Mouse (Mus musculus): Measurements from ENCODE around the gene Rac2.

Gene Rac2

GRCm38 (mm10) chr15:78547415-78548335, 24.9 kb downstream of the Rac2 start:
- no peak for DNase-seq (ENCODE audit: low spot score in 2 of 2)

GRCm38 (mm10) chr15:78546060-78546459, 26.5 kb downstream of the Rac2 start:
- no peak for DNase-seq (ENCODE audit: low spot score in 2 of 2)

GRCm38 (mm10) chr15:78544561-78545001, 28.0 kb downstream of the Rac2 start, which contains the start of gene Sstr3:
Gene Sstr3 (minus strand): TSS chr15:78544685.
- DNase-seq (ENCODE audit: low spot score in 2 of 2), result peak; percentile 45 to 57

- no peak for DNase-seq (ENCODE audit: low spot score in 2 of 2)
These were observed 28.5 kb downstream of the Rac2 start for GRCm38 (mm10) chr15:78544041-78544440.

GRCm38 (mm10) chr15:78542767-78543303, 29.7 kb downstream of the Rac2 start:
- DNase-seq (ENCODE audit: low spot score in 2 of 2), result peak in 1 of 2 experiments; percentile 59

- DNase-seq (ENCODE audit: low spot score in 2 of 2), result no peak
These were observed 30.4 kb downstream of the Rac2 start for GRCm38 (mm10) chr15:78542098-78542766.

- DNase-seq (ENCODE audit: low spot score in 2 of 2), result no peak
These were observed 31.0 kb downstream of the Rac2 start for GRCm38 (mm10) chr15:78541606-78542005.

- peak; percentile 49 to 53 for DNase-seq (ENCODE audit: low spot score in 2 of 2)
These were observed 31.5 kb downstream of the Rac2 start for GRCm38 (mm10) chr15:78541036-78541435.

GRCm38 (mm10) chr15:78535723-78536421, 36.7 kb downstream of the Rac2 start:
- DNase-seq (ENCODE audit: low spot score in 2 of 2), result no peak

GRCm38 (mm10) chr15:78533346-78533835, 39.2 kb downstream of the Rac2 start:
- no peak for DNase-seq (ENCODE audit: low spot score in 2 of 2)

GRCm38 (mm10) chr15:78532566-78533345, 39.8 kb downstream of the Rac2 start:
- DNase-seq (ENCODE audit: low spot score in 2 of 2), result no peak

GRCm38 (mm10) chr15:78531901-78532469, 40.6 kb downstream of the Rac2 start:
- DNase-seq (ENCODE audit: low spot score in 2 of 2), result peak; percentile 100

GRCm38 (mm10) chr15:78531451-78531720, 41.2 kb downstream of the Rac2 start:
- no peak for DNase-seq (ENCODE audit: low spot score in 2 of 2)

GRCm38 (mm10) chr15:78530671-78531450, 41.7 kb downstream of the Rac2 start, which contains the start of gene C1qtnf6:
Gene C1qtnf6 (minus strand): TSS chr15:78531416.
- DNase-seq (ENCODE audit: low spot score in 2 of 2), result no peak

GRCm38 (mm10) chr15:78530141-78530540, 42.4 kb downstream of the Rac2 start:
- DNase-seq (ENCODE audit: low spot score in 2 of 2), result no peak

- peak; percentile 74 to 77 for DNase-seq (ENCODE audit: low spot score in 2 of 2)
These were observed 43.1 kb downstream of the Rac2 start for GRCm38 (mm10) chr15:78529428-78529990.

GRCm38 (mm10) chr15:78528726-78529411, 43.7 kb downstream of the Rac2 start:
- DNase-seq (ENCODE audit: low spot score in 2 of 2), result no peak

GRCm38 (mm10) chr15:78527973-78528372, 44.6 kb downstream of the Rac2 start:
- peak; percentile 69 to 74 for DNase-seq (ENCODE audit: low spot score in 2 of 2)

- no peak for DNase-seq (ENCODE audit: low spot score in 2 of 2)
These were observed 48.4 kb downstream of the Rac2 start for GRCm38 (mm10) chr15:78524163-78524562.
